Mouse (Mus musculus) frontal cortex, adult (tissue): Measurements from ENCODE around the gene Clca3b.
"Not testable (repeated sequence)": the region's sequence is repeated elsewhere in the genome, so short reads cannot be mapped to it uniquely, and the experiment has no call there.

Source experiments
- ATAC-seq: cut with Nextera tagmentation; 2 replicates; pipeline ENCODE4 v1.9.2; 2017; ENCODE audit warnings: mild to moderate bottlenecking, moderate library complexity, mixed read lengths; ENCODE audit not compliant: low TSS enrichment

Gene Clca3b

GRCm38 (mm10) chr3:144849014-144849556 lies at the start of gene Clca3b:
Gene Clca3b (minus strand): TSS chr3:144849357.
- not testable (repeated sequence) for ATAC-seq

GRCm38 (mm10) chr3:144897042-144897678 lies 48.0 kb upstream of the Clca3b start:
- no peak for ATAC-seq

- ATAC-seq, result peak; percentile 96
Measured at GRCm38 (mm10) chr3:144890246-144890758, 41.1 kb upstream of the Clca3b start.

GRCm38 (mm10) chr3:144886957-144887356 lies 37.8 kb upstream of the Clca3b start:
- ATAC-seq, result no peak

- ATAC-seq, result not testable (repeated sequence)
Measured at GRCm38 (mm10) chr3:144872012-144872411, 22.9 kb upstream of the Clca3b start.

GRCm38 (mm10) chr3:144849584-144849983 lies 427 bp upstream of the Clca3b start:
- no peak for ATAC-seq

- no peak for ATAC-seq
Measured at GRCm38 (mm10) chr3:144827257-144827656, 21.9 kb downstream of the Clca3b start.

- ATAC-seq, result peak; percentile 93
Measured at GRCm38 (mm10) chr3:144825151-144825550, 24.0 kb downstream of the Clca3b start.

- peak; percentile 87 for ATAC-seq
Measured at GRCm38 (mm10) chr3:144823331-144823730, 25.8 kb downstream of the Clca3b start.

- ATAC-seq, result peak; percentile 56
Measured at GRCm38 (mm10) chr3:144820632-144821031, 28.5 kb downstream of the Clca3b start.

GRCm38 (mm10) chr3:144819219-144819618 lies 29.9 kb downstream of the Clca3b start, which contains the start of gene Clca3a2:
Gene Clca3a2 (minus strand): TSS chr3:144819494.
- ATAC-seq, result not testable (repeated sequence)

- ATAC-seq, result peak; percentile 92
Measured at GRCm38 (mm10) chr3:144813336-144813735, 35.8 kb downstream of the Clca3b start.

GRCm38 (mm10) chr3:144811821-144812220 lies 37.3 kb downstream of the Clca3b start:
- no peak for ATAC-seq

GRCm38 (mm10) chr3:144808153-144808925 lies 40.8 kb downstream of the Clca3b start:
- ATAC-seq, result peak; percentile 93

GRCm38 (mm10) chr3:144806626-144807025 lies 42.5 kb downstream of the Clca3b start:
- peak; percentile 73 for ATAC-seq

- ATAC-seq, result peak; percentile 85
Measured at GRCm38 (mm10) chr3:144801861-144802260, 47.3 kb downstream of the Clca3b start.

- ATAC-seq, result no peak
Measured at GRCm38 (mm10) chr3:144785181-144786148, 63.7 kb downstream of the Clca3b start.
